Mouse (Mus musculus) lung, adult 2 months (tissue): ENCODE data around the gene Fv1. TPM values are rescaled to one million over a fixed set of nuclear protein-coding genes. Genes with fewer than 3 reads are reported as not detected.

ENCODE experiments used
- DNase-seq: peaks from one replicate; pipeline ENCODE4 v3.0.0; 2022
- H3K4me1 ChIP-seq: fragments of 200-500 bp; 2 replicates; pipeline ENCODE4 v1.6.1; 2011; ENCODE audit warnings: low read length; ENCODE audit not compliant: control insufficient read depth, insufficient read depth
- H3K4me3 ChIP-seq: fragments of 200-500 bp; replicated peaks from 2 replicates; pipeline ENCODE3; 2011; ENCODE audit warnings: low read depth, mild to moderate bottlenecking, control low read depth, low read length; ENCODE audit errors: extremely low read depth
- CTCF ChIP-seq: fragments of 200-500 bp; IDR thresholded peaks from 2 replicates; pipeline ENCODE4 v1.5.1; 2011; ENCODE audit warnings: mild to moderate bottlenecking, low read length, control low read depth; ENCODE audit not compliant: insufficient read depth
- POLR2A ChIP-seq: fragments of 200-500 bp; IDR thresholded peaks from 2 replicates; pipeline ENCODE4 v1.6.1; 2011; ENCODE audit warnings: low read depth, mild to moderate bottlenecking, control low read depth, low read length, borderline replicate concordance; ENCODE audit errors: extremely low read depth
- WGBS: fragments of 180-500 bp; shearing (Covaris S2); methylation state at CpG from one replicate; pipeline ENCODE4 v1.1.7; 2018; 5-methylcytosine and 5-hydroxymethylcytosine counted together
- polyA plus RNA-seq: library from polyadenylated mRNA; depleted of rRNA; stranded (reverse); fragments of >200 nt; gene quantifications from 2 replicates; pipeline ENCODE4 v1.2.3, GENCODE M21; 2012

Gene Fv1
- polyA plus RNA-seq, 1 experiment = 1.9 TPM

- Histone ChIP-seq H3K4me3 (no peak overlapping the region), H3K4me1 (no peaks in the 10 kb centered on the region)
- TF ChIP-seq POLR2A (no peak), CTCF (no peak)
- WGBS = 95% methylated on average over 7 of the region's 7 CpGs
- no peak for DNase-seq
Measured at GRCm38 (mm10) chr4:147881792-147882191, 13.0 kb downstream of the Fv1 start.

GRCm38 (mm10) chr4:147883041-147883440 is 14.3 kb downstream of the Fv1 start:
- DNase-seq = no peak
- no peak overlapping the region for H3K4me3 ChIP-seq
- H3K4me1 ChIP-seq = no peaks in the 10 kb centered on the region
- WGBS = 82% methylated on average over 6 of the region's 6 CpGs
- TF ChIP-seq POLR2A = no peak
- no peak for TF ChIP-seq CTCF

GRCm38 (mm10) chr4:147884138-147884537 is 15.4 kb downstream of the Fv1 start:
- DNase-seq = no peak
- TF ChIP-seq POLR2A (no peak), CTCF (no peak)
- WGBS = 91% methylated on average over 3 of the region's 3 CpGs
- H3K4me3 ChIP-seq = no peak overlapping the region
- H3K4me1 ChIP-seq = no peaks in the 10 kb centered on the region

DNA sequence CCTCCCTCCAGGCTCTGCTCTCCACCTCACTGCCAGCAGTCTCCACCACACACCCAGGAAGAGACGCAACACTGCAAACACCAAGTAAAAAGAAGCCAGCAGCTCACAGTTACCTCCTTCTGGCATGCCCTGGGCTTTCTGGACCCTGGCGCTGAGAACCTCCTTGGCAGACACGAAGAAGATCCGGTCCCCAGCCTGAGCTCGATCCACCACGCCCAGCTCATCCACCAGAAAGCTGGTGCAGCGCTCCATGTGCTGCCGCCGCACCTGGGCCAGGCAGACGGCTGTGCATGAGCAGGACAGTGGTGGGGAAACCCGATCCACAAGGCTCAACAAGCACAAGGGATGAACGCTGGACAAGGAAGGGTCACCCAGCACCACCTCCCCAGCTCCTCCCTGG is 17.4 kb downstream of the Fv1 start:
- no peak for DNase-seq
- Histone ChIP-seq H3K4me1 (no peaks in the 10 kb centered on the region), H3K4me3 (no peak overlapping the region)
- TF ChIP-seq CTCF (no peak), POLR2A (no peak)
- WGBS = 96% methylated on average over 12 of the region's 12 CpGs

- Histone ChIP-seq H3K4me1 (no peaks in the 10 kb centered on the region), H3K4me3 (no peak overlapping the region)
- DNase-seq = no peak
- no peak for TF ChIP-seq CTCF
- no peak for TF ChIP-seq POLR2A
- 93% methylated on average over 7 of the region's 7 CpGs for WGBS
Measured at GRCm38 (mm10) chr4:147887277-147887676, 18.5 kb downstream of the Fv1 start.

- DNase-seq = no peak
- Histone ChIP-seq H3K4me1 (no peaks in the 10 kb centered on the region), H3K4me3 (no peak overlapping the region)
- WGBS = 86% methylated on average over 4 of the region's 4 CpGs
- no peak for TF ChIP-seq POLR2A
- TF ChIP-seq CTCF = no peak
Measured at GRCm38 (mm10) chr4:147888237-147888636, 19.5 kb downstream of the Fv1 start.

- WGBS = 77% methylated on average over 6 of the region's 6 CpGs
- no peak for TF ChIP-seq POLR2A
- no peak for TF ChIP-seq CTCF
- DNase-seq = no peak
- H3K4me3 ChIP-seq = no peak overlapping the region
- no peaks in the 10 kb centered on the region for H3K4me1 ChIP-seq
Measured at GRCm38 (mm10) chr4:147890341-147890740, 21.6 kb downstream of the Fv1 start.

DNA sequence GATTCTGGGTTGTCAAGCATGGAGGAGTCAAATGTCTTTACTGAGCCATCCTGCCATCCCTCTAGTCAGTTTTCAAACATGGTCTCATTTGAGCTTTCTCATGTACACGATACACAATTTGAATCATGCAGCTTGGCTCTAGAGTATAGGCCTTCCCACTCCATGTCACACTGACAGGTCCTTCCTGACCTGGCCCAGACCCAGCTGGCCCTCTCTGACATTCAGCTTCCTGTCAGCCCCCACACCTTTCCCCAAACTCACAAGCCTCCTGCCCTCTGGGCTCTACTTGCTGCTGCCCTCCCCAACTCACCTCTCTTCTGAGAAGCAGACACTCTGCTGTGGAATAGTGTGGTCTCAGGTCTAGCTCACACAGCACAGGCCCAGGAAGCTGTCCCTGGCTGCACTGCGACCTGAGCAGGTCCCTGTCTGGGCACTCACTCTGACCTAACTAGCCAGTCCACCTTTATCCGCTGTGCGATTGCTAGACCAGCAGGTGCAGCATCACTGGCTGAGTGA is 27.1 kb downstream of the Fv1 start:
- no peak for DNase-seq
- H3K4me3 ChIP-seq = no peak overlapping the region
- H3K4me1 ChIP-seq = no peaks in the 10 kb centered on the region; the same call in 1 of the 2 replicates
- 81% methylated on average over 4 of the region's 4 CpGs for WGBS
- TF ChIP-seq POLR2A (no peak), CTCF (no peak)

DNA sequence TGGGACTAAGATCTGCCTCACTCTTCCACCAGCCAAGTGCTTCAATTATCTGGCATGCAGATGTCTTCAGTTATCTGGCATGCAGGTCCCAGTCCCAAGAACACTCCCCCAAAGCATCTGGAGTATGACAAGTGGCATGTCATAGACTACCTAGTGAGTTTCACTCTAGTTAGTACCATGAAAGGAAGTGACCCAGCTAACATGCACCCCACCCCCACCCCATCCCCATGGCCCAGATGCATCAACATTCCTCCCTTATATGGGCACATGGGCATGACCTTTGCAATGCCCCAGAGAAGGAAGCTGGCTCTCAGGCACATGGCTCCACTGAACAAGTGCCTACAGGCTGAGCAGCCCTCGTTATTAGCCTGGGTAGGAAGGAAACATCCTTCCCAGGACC is 27.6 kb downstream of the Fv1 start:
- Histone ChIP-seq H3K4me3 (no peak overlapping the region), H3K4me1 (no peaks in the 10 kb centered on the region; the same call in 1 of the 2 replicates)
- no peak for DNase-seq
- 32% methylated on average over 1 of the region's 1 CpGs for WGBS
- TF ChIP-seq CTCF (no peak), POLR2A (no peak)

DNA sequence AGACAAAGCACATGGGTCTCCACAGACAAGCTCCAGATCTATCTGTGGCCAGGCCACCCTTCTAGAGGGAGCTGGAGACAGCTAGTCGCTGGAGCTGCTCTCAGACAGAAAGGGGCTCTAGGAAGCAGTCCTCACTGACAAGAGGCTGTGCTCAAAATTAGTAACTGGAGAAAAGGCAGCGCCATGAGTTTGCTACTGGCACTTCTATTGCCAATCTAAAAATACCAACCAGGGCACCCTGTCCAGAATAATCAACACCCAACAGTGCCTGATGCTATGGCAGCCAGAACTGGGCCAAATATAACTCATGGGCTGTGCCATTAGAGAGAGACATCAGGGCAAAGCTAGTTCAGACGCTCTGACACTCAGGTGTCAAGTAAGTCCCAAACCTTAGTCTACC is 28.6 kb downstream of the Fv1 start:
- H3K4me3 ChIP-seq = no peak overlapping the region
- TF ChIP-seq CTCF = no peak
- TF ChIP-seq POLR2A = no peak
- no peak for DNase-seq
- WGBS = 89% methylated on average over 3 of the region's 3 CpGs
- H3K4me1 ChIP-seq = no peaks in the 10 kb centered on the region; the same call in 1 of the 2 replicates
